Mouse (Mus musculus) bone marrow macrophage, adult 2 months (primary cell): ENCODE measurements around the gene Zfp771.

ENCODE experiments used
- CTCF ChIP-seq: IDR thresholded peaks from 2 replicates; pipeline ENCODE4 v1.5.1; 2012; ENCODE audit warnings: low read depth, mild to moderate bottlenecking, low read length, moderate library complexity
- POLR2A ChIP-seq: IDR thresholded peaks from 2 replicates; pipeline ENCODE4 v1.6.1; 2012; ENCODE audit warnings: mild to moderate bottlenecking, low read depth, low read length, borderline replicate concordance

DNA sequence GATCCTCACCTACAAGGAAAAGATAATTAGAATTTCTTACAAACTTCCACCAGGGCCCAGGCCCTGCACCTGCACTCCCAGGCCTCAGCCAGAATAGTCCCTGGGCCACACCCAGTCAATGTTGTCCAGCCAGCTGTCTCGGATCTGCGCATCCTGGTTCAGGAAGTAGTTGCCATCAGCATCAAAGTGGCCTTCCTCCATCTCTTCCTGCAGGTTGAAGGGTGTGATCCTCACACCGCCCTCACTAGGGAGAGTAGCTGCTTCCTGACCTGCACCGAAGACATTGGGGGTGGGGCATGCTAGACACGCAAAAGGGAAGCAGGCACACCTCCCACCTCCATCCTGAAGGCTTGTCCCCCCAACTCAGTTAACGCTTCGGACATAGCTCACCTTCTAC is 49.4 kb upstream of the Zfp771 start:
- no peak for TF ChIP-seq POLR2A
- TF ChIP-seq CTCF = no peak
